Mouse (Mus musculus) embryonic facial prominence, embryonic 11.5 days (tissue): ENCODE data around the gene Shbg. TPM values are rescaled to one million over a fixed set of nuclear protein-coding genes. Genes with fewer than 3 reads are reported as not detected.

ENCODE experiments used
- ATAC-seq: fragments of 200-750 bp; cut with Nextera tagmentation; replicated peaks from 2 replicates; pipeline ENCODE4 v1.8.0; 2017; ENCODE audit warnings: low read depth; ENCODE audit not compliant: insufficient number of reproducible peaks, low FRiP score, low TSS enrichment
- DNase-seq: peaks from one replicate; pipeline ENCODE4 v3.0.0-alpha.2; 2015; ENCODE audit warnings: low spot score
- H3K27ac ChIP-seq: fragments of 300-500 bp; sonication (generic); replicated peaks from 2 replicates; pipeline ENCODE4 v1.5.1; 2014; ENCODE audit warnings: mild to moderate bottlenecking, low read depth, low read length, control low read depth
- H3K27me3 ChIP-seq: fragments of 300-500 bp; sonication (generic); 2 replicates; pipeline ENCODE4 v1.6.1; 2014; ENCODE audit warnings: mild to moderate bottlenecking, low read length, moderate library complexity, mixed read lengths; ENCODE audit not compliant: control insufficient read depth, insufficient read depth
- H3K36me3 ChIP-seq: fragments of 300-500 bp; sonication (generic); replicated peaks from 2 replicates; pipeline ENCODE4 v1.6.1; 2014; ENCODE audit warnings: low read depth, mild to moderate bottlenecking, low read length, moderate library complexity, mixed read lengths; ENCODE audit not compliant: control insufficient read depth, insufficient read depth
- H3K4me1 ChIP-seq: fragments of 300-500 bp; sonication (generic); 2 replicates; pipeline ENCODE4 v1.6.1; 2014; ENCODE audit warnings: low read length, mixed read lengths; ENCODE audit not compliant: control insufficient read depth, insufficient read depth
- H3K4me2 ChIP-seq: fragments of 300-500 bp; sonication (generic); 2 replicates; pipeline ENCODE4 v1.6.1; 2014; ENCODE audit warnings: low read depth, mild to moderate bottlenecking, control low read depth, low read length, moderate library complexity
- H3K4me3 ChIP-seq: fragments of 300-500 bp; sonication (generic); 2 replicates; pipeline ENCODE4 v1.5.1; 2014; ENCODE audit warnings: low read depth, low read length, control low read depth
- H3K9ac ChIP-seq: fragments of 300-500 bp; sonication (generic); replicated peaks from 2 replicates; pipeline ENCODE4 v1.6.1; 2014; ENCODE audit warnings: mild to moderate bottlenecking, control low read depth, low read length
- H3K9me3 ChIP-seq: fragments of 300-500 bp; sonication (generic); replicated peaks from 2 replicates; pipeline ENCODE4 v1.6.1; 2016; ENCODE audit warnings: mild to moderate bottlenecking, low read length, inconsistent platforms, mixed read lengths; ENCODE audit not compliant: control insufficient read depth
- WGBS: fragments of 180-500 bp; shearing (Covaris S2); extraction: QIAGEN DNeasy Blood & Tissue Kit; methylation state at CpG from one replicate; pipeline ENCODE4 v1.1.7; 2014; 5-methylcytosine and 5-hydroxymethylcytosine counted together
- polyA plus RNA-seq: library from polyadenylated mRNA; unstranded; fragments of >200 nt; fragmentation: Nextera tagmentation; extraction: Ambion mirVana; gene quantifications from 2 replicates; pipeline ENCODE4 v1.2.1, GENCODE M21; 2014

Shbg gene
- polyA plus RNA-seq, 1 experiment from 2014 or later = 0.14 TPM

- WGBS = under 1% methylated on average over 48 of the region's 48 CpGs
These were observed 44.7 kb upstream of the Shbg start, which contains the start of gene Mpdu1 for GRCm38 (mm10) chr11:69662213-69662966. TSS of gene Mpdu1 (minus strand) at chr11:69662642.

GRCm38 (mm10) chr11:69661221-69661881 lies 43.6 kb upstream of the Shbg start:
- Histone ChIP-seq H3K9ac (peak overlapping the region; percentile 41), H3K9me3 (no peaks in the 10 kb centered on the region), H3K27me3 (no peaks in the 10 kb centered on the region), H3K36me3 (peaks cover 12% of the 10 kb centered on the region), H3K4me3 (peak overlapping the region; percentile 48), H3K4me2 (peak overlapping the region; percentile 53), H3K27ac (no peak overlapping the region; the same call in 1 of the 2 replicates), H3K4me1 (no peaks in the 10 kb centered on the region)
- no peak for DNase-seq
- 86% methylated on average over 3 of the region's 3 CpGs for WGBS
- no peak for ATAC-seq

More at GRCm38 (mm10) chr11:69662213-69662966, 44.7 kb upstream of the Shbg start, which contains the start of gene Mpdu1:
- Histone ChIP-seq H3K36me3 (peaks cover 13% of the 10 kb centered on the region), H3K4me3 (peak within 1 kb of the TSS; percentile 48), H3K27me3 (no peaks in the 10 kb centered on the region), H3K9me3 (no peaks in the 10 kb centered on the region), H3K9ac (peak within 1 kb of the TSS; percentile 70), H3K4me2 (peak within 1 kb of the TSS; percentile 53), H3K4me1 (no peaks in the 10 kb centered on the region), H3K27ac (peak within 1 kb of the TSS; percentile 95)
- DNase-seq (peak; percentile 97), ATAC-seq (peak; percentile 88)

- no peak overlapping the region for H3K4me3 ChIP-seq
- no peaks in the 10 kb centered on the region for H3K9me3 ChIP-seq
- no peaks in the 10 kb centered on the region for H3K27me3 ChIP-seq
- ATAC-seq (no peak), DNase-seq (no peak)
- peaks cover 12% of the 10 kb centered on the region for H3K36me3 ChIP-seq
- H3K27ac ChIP-seq = no peak overlapping the region
- H3K4me1 ChIP-seq = no peaks in the 10 kb centered on the region; the same call in 1 of the 2 replicates
- no peak overlapping the region for H3K9ac ChIP-seq
- H3K4me2 ChIP-seq = no peak overlapping the region
- 83% methylated on average over 15 of the region's 15 CpGs for WGBS
These were observed 39.8 kb upstream of the Shbg start for GRCm38 (mm10) chr11:69657462-69657881.

DNA sequence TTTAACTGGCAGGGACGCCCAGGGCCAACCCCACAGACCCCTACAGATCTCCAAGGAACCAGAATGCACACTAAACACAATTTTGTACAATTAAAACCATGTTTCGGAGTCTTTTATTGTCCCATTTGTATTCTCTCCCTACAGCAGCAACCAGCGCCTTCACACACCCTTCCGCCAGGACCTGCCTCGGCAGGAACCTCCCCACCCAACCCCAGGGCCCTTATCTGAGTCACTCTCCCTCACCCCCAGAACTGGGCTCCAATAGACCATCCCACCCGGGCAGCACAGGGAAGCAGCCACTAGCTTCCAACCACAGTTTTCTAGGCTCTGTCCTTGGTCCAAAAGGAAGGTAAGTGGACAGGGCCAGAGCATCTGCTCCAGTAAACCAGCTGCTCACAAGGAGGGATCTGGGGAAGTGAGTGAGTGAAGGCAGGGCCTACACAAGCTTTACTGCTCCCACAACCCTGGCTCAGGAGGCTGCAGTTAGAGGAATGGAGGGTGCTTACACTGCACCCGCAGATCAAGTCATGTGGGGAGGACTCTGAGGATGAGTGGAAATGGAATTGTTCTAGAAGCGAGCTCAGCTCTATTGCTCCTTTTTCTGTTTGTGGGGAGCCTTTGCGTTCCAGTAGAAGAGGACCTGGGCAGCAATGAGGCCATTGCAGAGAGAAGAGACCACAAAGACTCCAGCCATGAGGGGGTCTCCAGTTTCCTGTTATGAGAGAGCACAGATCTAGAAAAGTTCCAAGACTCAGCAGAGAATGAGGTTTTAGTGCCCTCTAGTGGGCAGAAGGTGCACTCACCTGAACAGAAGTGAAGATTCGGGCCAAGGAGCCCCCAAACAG lies 39.1 kb upstream of the Shbg start:
- DNase-seq = peak; percentile 86
- H3K36me3 ChIP-seq = peaks cover 15% of the 10 kb centered on the region
- no peak overlapping the region for H3K4me2 ChIP-seq
- no peaks in the 10 kb centered on the region for H3K27me3 ChIP-seq
- no peak overlapping the region for H3K4me3 ChIP-seq
- no peaks in the 10 kb centered on the region for H3K9me3 ChIP-seq
- no peaks in the 10 kb centered on the region; the same call in 1 of the 2 replicates for H3K4me1 ChIP-seq
- H3K27ac ChIP-seq = peak overlapping the region; percentile 8
- no peak for ATAC-seq
- no peak overlapping the region; the same call in 1 of the 2 replicates for H3K9ac ChIP-seq
- WGBS = 81% methylated on average over 10 of the region's 10 CpGs

DNA sequence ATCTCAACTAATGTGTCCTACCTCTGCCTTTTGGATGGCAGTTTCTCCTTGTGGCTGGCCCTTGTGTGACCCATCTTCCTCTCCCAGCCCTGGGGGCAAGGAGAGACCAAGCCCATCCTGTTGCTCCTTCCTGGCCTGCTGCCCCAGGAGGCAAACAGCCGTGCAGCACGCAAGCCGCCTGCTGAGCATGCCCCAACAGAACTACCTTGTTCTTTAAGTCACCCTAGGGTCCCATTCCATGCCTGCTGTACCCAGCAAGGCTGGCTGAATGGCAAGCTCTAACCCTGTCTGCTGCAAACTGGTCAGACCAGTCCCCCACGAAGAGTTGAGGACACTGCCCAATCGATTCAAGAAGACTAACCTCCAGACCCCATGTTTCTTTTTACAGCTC lies 38.4 kb upstream of the Shbg start:
- no peak overlapping the region for H3K4me3 ChIP-seq
- H3K4me1 ChIP-seq = no peaks in the 10 kb centered on the region; the same call in 1 of the 2 replicates
- no peak for DNase-seq
- no peaks in the 10 kb centered on the region for H3K9me3 ChIP-seq
- no peak for ATAC-seq
- H3K4me2 ChIP-seq = no peak overlapping the region
- no peak overlapping the region for H3K27ac ChIP-seq
- H3K27me3 ChIP-seq = no peaks in the 10 kb centered on the region
- H3K9ac ChIP-seq = no peak overlapping the region
- H3K36me3 ChIP-seq = peaks cover 19% of the 10 kb centered on the region
- 71% methylated on average over 5 of the region's 5 CpGs for WGBS

GRCm38 (mm10) chr11:69655264-69656064 lies 37.8 kb upstream of the Shbg start, which contains the start of gene Sox15:
TSS of gene Sox15 (plus strand) at chr11:69655314.
- H3K9ac ChIP-seq = no peak within 1 kb of the TSS
- no peaks in the 10 kb centered on the region; the same call in 1 of the 2 replicates for H3K4me1 ChIP-seq
- no peak within 1 kb of the TSS for H3K4me2 ChIP-seq
- no peak within 1 kb of the TSS for H3K4me3 ChIP-seq
- no peaks in the 10 kb centered on the region for H3K9me3 ChIP-seq
- peak; percentile 87 for DNase-seq
- 19% methylated on average over 34 of the region's 34 CpGs for WGBS
- no peaks in the 10 kb centered on the region for H3K27me3 ChIP-seq
- peaks cover 25% of the 10 kb centered on the region for H3K36me3 ChIP-seq
- ATAC-seq = peak; percentile 31; the same call in 1 of the 2 replicates
- no peak within 1 kb of the TSS for H3K27ac ChIP-seq

DNA sequence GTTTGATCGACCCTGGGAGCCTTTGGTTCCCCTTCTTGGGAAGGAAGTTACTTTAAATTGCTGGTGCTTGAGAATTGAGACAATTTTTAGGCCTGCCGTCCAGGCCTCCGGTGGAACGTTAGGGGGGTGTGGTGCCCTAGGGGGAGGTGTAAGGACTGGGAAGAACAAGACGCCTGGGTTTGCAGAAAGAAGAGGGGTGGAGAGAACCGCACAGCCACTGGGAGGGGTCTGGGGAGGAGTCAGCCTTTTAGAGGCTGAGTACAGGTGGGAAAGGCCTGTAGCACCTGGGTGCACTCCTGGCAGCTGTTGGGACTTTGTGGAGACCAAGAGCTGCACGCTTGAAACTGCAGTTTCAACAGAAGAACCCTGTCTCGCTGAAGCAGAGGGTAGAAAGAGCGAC lies 37.1 kb upstream of the Shbg start:
- no peak for ATAC-seq
- Histone ChIP-seq H3K36me3 (peaks cover 28% of the 10 kb centered on the region), H3K27ac (no peak overlapping the region)

More for the DNA sequence above, 37.1 kb upstream of the Shbg start:
- Histone ChIP-seq H3K27me3 (no peaks in the 10 kb centered on the region), H3K4me3 (no peak overlapping the region), H3K4me1 (no peaks in the 10 kb centered on the region; the same call in 1 of the 2 replicates), H3K9me3 (no peaks in the 10 kb centered on the region), H3K9ac (no peak overlapping the region), H3K4me2 (no peak overlapping the region)
- WGBS = 31% methylated on average over 9 of the region's 9 CpGs
- no peak for DNase-seq
